Mouse (Mus musculus) lung, postnatal 0 days (tissue): ENCODE measurements around the gene Slc22a8. TPM values are rescaled to one million over a fixed set of nuclear protein-coding genes. Genes with fewer than 3 reads are reported as not detected.

Experiments used
- ATAC-seq: fragments of 200-750 bp; cut with Nextera tagmentation; 2 replicates; pipeline ENCODE4 v1.8.0; 2017; ENCODE audit warnings: moderate library complexity
- DNase-seq: peaks from one replicate; pipeline ENCODE4 v3.0.0-alpha.2; 2016; ENCODE audit warnings: low spot score
- H3K27ac ChIP-seq: fragments of 300-500 bp; sonication (generic); 2 replicates; pipeline ENCODE4 v1.5.1; 2014; ENCODE audit warnings: antibody characterized with exemption, mild to moderate bottlenecking, low read length, mixed read lengths
- H3K27me3 ChIP-seq: fragments of 300-500 bp; sonication (generic); replicated peaks from 2 replicates; pipeline ENCODE4 v1.6.1; 2014; ENCODE audit warnings: low read length, mixed read lengths; ENCODE audit not compliant: insufficient read depth
- H3K36me3 ChIP-seq: fragments of 300-500 bp; sonication (generic); 2 replicates; pipeline ENCODE4 v1.6.1; 2014; ENCODE audit warnings: low read length, mixed read lengths; ENCODE audit not compliant: insufficient read depth
- H3K4me1 ChIP-seq: fragments of 300-500 bp; sonication (generic); 2 replicates; pipeline ENCODE4 v1.6.1; 2014; ENCODE audit warnings: antibody characterized with exemption, low read depth, low read length, mixed read lengths; ENCODE audit not compliant: insufficient read depth
- H3K4me2 ChIP-seq: fragments of 300-500 bp; sonication (generic); replicated peaks from 2 replicates; pipeline ENCODE4 v1.6.1; 2014; ENCODE audit warnings: low read depth, mild to moderate bottlenecking, low read length, moderate library complexity, mixed read lengths
- H3K4me3 ChIP-seq: fragments of 300-500 bp; sonication (generic); 2 replicates; pipeline ENCODE4 v1.5.1; 2014; ENCODE audit warnings: low read depth, low read length
- H3K9ac ChIP-seq: fragments of 300-500 bp; sonication (generic); replicated peaks from 2 replicates; pipeline ENCODE4 v1.6.1; 2014; ENCODE audit warnings: low read depth, mild to moderate bottlenecking
- H3K9me3 ChIP-seq: fragments of 300-500 bp; sonication (generic); 2 replicates; pipeline ENCODE4 v1.6.1; 2016; ENCODE audit warnings: low read length, mixed read lengths
- CTCF ChIP-seq: IDR thresholded peaks from 2 replicates; pipeline ENCODE4 v1.5.1; 2016; ENCODE audit warnings: antibody characterized with exemption, mild to moderate bottlenecking
- EP300 ChIP-seq: IDR thresholded peaks from 2 replicates; pipeline ENCODE4 v1.6.1; 2016; ENCODE audit warnings: antibody characterized with exemption, mild to moderate bottlenecking, control low read depth
- WGBS: fragments of 180-500 bp; shearing (Covaris S2); extraction: QIAGEN DNeasy Blood & Tissue Kit; methylation state at CpG from one replicate; pipeline ENCODE4 v1.1.7; 2014; 5-methylcytosine and 5-hydroxymethylcytosine counted together
- polyA plus RNA-seq: library from polyadenylated mRNA; unstranded; fragments of >200 nt; fragmentation: Nextera tagmentation; extraction: Ambion mirVana; gene quantifications from 2 replicates; pipeline ENCODE4 v1.2.1, GENCODE M21; 2015

The Slc22a8 gene
- polyA plus RNA-seq, 1 experiment from 2014 or later: 0.20 TPM

DNA sequence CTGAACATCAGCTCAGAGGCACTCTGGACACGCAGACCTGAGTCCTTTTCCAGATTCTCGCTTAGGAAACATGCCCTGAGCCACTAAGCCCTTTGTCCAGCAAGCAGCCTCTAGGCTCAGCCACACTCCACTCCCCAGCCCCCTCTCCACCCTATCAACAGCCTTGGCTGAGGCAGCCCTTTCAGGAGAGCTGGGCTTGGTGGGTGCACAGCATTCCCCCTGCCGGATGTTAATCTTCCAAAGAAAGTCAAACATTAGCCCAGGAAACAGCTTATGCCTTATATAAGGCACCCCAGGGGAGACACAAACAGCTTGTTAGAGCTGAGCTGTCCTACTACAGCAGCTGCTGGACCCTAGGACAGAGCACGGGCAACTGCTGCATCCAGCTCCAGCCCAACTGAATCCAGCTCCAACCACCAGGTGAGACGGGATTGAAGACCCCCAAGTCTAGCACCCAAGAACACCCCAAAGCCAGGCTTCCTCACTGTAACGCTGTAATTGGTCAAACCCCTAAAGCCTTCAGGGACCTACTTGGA lies 1.9 kb downstream of the Slc22a8 start:
- Histone ChIP-seq H3K27ac (no peak overlapping the region), H3K4me3 (no peak overlapping the region), H3K36me3 (no peaks in the 10 kb centered on the region), H3K4me2 (no peak overlapping the region), H3K27me3 (no peaks in the 10 kb centered on the region), H3K9ac (no peak overlapping the region), H3K9me3 (no peaks in the 10 kb centered on the region), H3K4me1 (no peaks in the 10 kb centered on the region)
- DNase-seq: no peak
- ATAC-seq: no peak
- WGBS: 50% methylated on average over 6 of the region's 6 CpGs
- TF ChIP-seq CTCF (no peak), EP300 (no peak)

DNA sequence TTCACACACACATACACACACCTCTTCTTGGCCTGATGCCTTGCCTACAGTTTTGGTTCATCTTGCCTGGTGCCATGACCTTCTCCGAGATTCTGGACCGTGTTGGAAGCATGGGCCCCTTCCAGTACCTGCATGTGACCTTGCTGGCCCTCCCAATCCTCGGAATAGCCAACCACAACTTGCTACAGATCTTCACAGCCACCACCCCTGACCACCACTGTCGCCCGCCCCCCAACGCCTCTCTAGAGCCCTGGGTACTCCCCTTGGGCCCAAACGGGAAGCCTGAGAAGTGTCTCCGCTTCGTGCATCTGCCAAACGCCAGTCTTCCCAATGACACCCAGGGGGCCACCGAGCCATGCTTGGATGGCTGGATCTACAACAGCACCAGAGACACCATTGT lies 2.8 kb downstream of the Slc22a8 start:
- TF ChIP-seq CTCF: no peak
- Histone ChIP-seq H3K4me3 (no peak overlapping the region), H3K9me3 (no peaks in the 10 kb centered on the region), H3K36me3 (no peaks in the 10 kb centered on the region), H3K27me3 (no peaks in the 10 kb centered on the region), H3K27ac (no peak overlapping the region), H3K4me1 (no peaks in the 10 kb centered on the region), H3K9ac (no peak overlapping the region), H3K4me2 (no peak overlapping the region)
- DNase-seq: no peak
- ATAC-seq: no peak
- WGBS: 76% methylated on average over 11 of the region's 11 CpGs

DNA sequence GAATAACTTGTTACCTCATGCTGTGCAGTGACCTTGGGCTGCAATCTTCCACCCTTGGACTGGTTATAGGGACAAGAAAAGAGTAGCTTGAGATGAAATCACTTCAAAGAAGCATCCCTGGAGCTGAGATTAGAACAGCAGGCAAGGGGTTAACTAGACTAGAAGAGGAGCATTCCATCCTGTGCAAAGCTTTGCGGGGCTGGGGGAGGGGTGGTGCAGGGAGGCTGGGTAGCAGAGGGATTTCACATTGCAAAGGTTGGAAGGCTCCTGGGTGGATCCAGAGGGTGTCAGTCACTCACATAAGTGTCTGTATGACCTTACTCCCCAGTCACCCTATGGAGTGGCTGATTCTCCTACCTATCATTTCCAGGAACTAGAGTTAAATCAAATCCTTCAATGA lies 3.5 kb downstream of the Slc22a8 start:
- no peak for DNase-seq
- Histone ChIP-seq H3K9ac (no peak overlapping the region), H3K9me3 (no peaks in the 10 kb centered on the region), H3K27ac (no peak overlapping the region), H3K27me3 (no peaks in the 10 kb centered on the region), H3K4me3 (no peak overlapping the region), H3K4me2 (no peak overlapping the region), H3K36me3 (no peaks in the 10 kb centered on the region), H3K4me1 (no peaks in the 10 kb centered on the region)
- 10% methylated on average over 1 of the region's 1 CpGs for WGBS
- no peak for TF ChIP-seq EP300
- no peak for TF ChIP-seq CTCF
- ATAC-seq: no peak

DNA sequence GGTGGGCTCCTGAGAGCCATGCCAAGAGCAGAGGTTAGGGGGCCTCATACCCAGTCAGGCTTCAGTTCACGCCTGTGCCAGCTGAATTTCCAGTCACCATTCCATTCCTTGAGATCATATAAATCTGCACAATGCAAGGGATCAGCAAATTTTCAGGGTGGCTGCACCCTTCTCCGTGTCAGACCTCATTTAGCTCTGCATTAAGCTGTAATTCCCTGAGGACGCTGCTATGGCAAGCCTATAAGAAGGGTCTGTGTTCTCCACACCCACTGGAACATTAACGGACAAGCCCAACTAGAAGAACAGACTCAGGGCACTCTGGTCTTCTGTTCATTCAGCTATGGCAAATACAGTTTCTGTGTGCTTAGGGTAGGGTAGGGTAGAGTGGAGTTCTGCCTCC lies 6.2 kb downstream of the Slc22a8 start:
- Histone ChIP-seq H3K4me2 (no peak overlapping the region), H3K4me1 (no peaks in the 10 kb centered on the region), H3K4me3 (no peak overlapping the region), H3K9me3 (no peaks in the 10 kb centered on the region), H3K36me3 (no peaks in the 10 kb centered on the region), H3K27ac (no peak overlapping the region), H3K27me3 (no peaks in the 10 kb centered on the region), H3K9ac (no peak overlapping the region)
- TF ChIP-seq EP300: no peak
- no peak for TF ChIP-seq CTCF
- no peak for DNase-seq
- WGBS: 57% methylated on average over 4 of the region's 4 CpGs
- no peak for ATAC-seq

DNA sequence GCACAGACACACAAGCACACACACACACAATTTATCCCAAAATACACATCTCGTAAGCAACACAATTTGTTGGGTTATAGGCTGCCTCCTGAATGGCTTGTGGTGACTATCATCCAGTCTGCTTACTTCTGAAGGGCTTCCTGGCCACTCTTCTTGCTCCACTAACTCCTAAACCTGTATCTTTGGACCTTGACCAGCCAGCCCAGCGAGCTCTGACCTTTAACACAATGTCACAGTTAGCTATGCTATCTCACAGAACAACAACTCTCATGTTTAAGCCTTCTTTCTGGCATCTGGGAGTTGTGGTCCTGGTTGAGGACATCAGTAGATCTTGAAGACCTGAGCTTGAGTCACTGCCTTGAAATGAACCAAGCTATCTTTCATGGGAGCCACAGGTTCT lies 8.2 kb downstream of the Slc22a8 start:
- ATAC-seq: no peak
- no peak overlapping the region for H3K4me3 ChIP-seq
- TF ChIP-seq CTCF: no peak
- TF ChIP-seq EP300: no peak
- DNase-seq: no peak
- H3K27ac ChIP-seq: no peak overlapping the region
- no peaks in the 10 kb centered on the region for H3K36me3 ChIP-seq
- no peaks in the 10 kb centered on the region for H3K9me3 ChIP-seq
- no peaks in the 10 kb centered on the region for H3K27me3 ChIP-seq
- WGBS: 74% methylated on average over 2 of the region's 2 CpGs
- no peak overlapping the region for H3K9ac ChIP-seq
- H3K4me1 ChIP-seq: no peaks in the 10 kb centered on the region
- no peak overlapping the region for H3K4me2 ChIP-seq

DNA sequence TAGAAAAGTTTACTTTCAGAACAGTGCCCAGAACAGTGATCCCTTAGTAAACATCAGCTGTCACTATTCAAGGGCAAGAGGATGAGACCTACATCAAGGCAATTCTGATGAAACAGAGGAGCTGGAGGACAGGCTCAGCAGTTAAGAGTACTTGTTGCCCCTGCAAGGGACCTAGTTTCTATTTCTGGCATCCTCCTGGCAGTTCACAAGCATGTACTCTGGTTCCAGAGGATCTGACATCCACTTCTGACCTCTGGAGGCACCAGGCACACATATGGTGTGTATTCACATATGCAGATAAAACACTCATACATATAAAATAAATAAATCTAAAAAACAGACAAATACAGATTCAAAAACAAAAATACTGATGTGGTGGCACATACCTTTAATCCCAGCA lies 10.9 kb downstream of the Slc22a8 start:
- Histone ChIP-seq H3K27ac (no peak overlapping the region), H3K9ac (no peak overlapping the region), H3K9me3 (no peaks in the 10 kb centered on the region), H3K27me3 (no peaks in the 10 kb centered on the region), H3K4me3 (no peak overlapping the region), H3K36me3 (no peaks in the 10 kb centered on the region), H3K4me2 (no peak overlapping the region), H3K4me1 (no peaks in the 10 kb centered on the region)
- ATAC-seq (no peak), DNase-seq (no peak)
- TF ChIP-seq EP300 (no peak), CTCF (no peak)

DNA sequence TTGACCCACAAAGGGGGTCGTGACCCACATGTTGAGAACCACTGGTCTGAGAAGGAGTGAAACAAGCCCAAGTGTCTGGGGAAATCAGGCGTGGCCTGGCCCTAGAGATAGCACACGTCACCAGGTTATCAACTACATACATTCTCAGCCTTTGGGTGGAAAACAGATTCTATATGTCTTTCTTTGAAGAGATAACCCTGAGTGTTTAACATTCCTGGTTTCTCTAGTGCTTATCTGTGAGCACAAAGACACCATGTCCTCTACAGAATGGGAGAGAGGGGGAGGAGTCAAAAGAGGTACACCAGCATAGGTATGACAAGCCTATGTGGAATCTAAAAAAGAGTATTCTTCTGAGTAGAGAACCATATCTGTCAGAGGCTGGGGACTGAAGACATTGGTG lies 11.9 kb downstream of the Slc22a8 start:
- H3K4me3 ChIP-seq: no peak overlapping the region
- DNase-seq (no peak), ATAC-seq (no peak)
- no peak overlapping the region for H3K27ac ChIP-seq
- WGBS: 38% methylated on average over 3 of the region's 3 CpGs
- no peaks in the 10 kb centered on the region for H3K4me1 ChIP-seq
- no peak overlapping the region for H3K9ac ChIP-seq
- H3K36me3 ChIP-seq: no peaks in the 10 kb centered on the region
- TF ChIP-seq CTCF: no peak
- no peak for TF ChIP-seq EP300
- H3K27me3 ChIP-seq: no peaks in the 10 kb centered on the region
- H3K9me3 ChIP-seq: no peaks in the 10 kb centered on the region
- H3K4me2 ChIP-seq: no peak overlapping the region
